Mouse (Mus musculus) left cerebral cortex, postnatal 14 days (tissue): ENCODE data around the gene Ndufc2. TPM values are rescaled to one million over a fixed set of nuclear protein-coding genes. Genes with fewer than 3 reads are reported as not detected.

Experiments used
- total RNA-seq, 2 experiments: library from RNA; stranded (reverse); gene quantifications; 2 replicates each; pipeline ENCODE4 v1.2.3; 2021

Gene Ndufc2
- total RNA-seq, 2 experiments from 2014 or later: 242 to 265 TPM

Other genes with a start within 250 kb of the Ndufc2 start
- gene Usp35, start 68.0 kb upstream of the Ndufc2 start, total RNA-seq: 10 to 100 TPM; 12.2 to 13.5 TPM
- gene Kctd21, start 67.7 kb upstream of the Ndufc2 start, total RNA-seq: 10 to 100 TPM; 10.7 TPM
- gene Alg8, start 28.4 kb upstream of the Ndufc2 start, total RNA-seq: 10 to 100 TPM in 1 of 2 experiments, 1 to 10 TPM in 1; 8.5 to 13.0 TPM
- gene Thrsp, start 17.7 kb downstream of the Ndufc2 start, total RNA-seq: 10 to 100 TPM; 10.0 to 15.1 TPM
- 1 to 10 TPM; 2.2 to 2.8 TPM for gene Kctd14, start 51.3 kb downstream of the Ndufc2 start, total RNA-seq
- 10 to 100 TPM; 27.2 to 27.3 TPM for gene Ints4, start 81.0 kb downstream of the Ndufc2 start, total RNA-seq
- 10 to 100 TPM; 29.6 to 31.5 TPM for gene Aamdc, start 179.5 kb downstream of the Ndufc2 start, total RNA-seq
- 10 to 100 TPM; 37.3 to 40.4 TPM for gene Rsf1, start 179.9 kb downstream of the Ndufc2 start, total RNA-seq